Mouse (Mus musculus) G1E (cell line): ENCODE results near the gene Mcl1.

Experiments used
- CTCF ChIP-seq: IDR thresholded peaks from 2 replicates; pipeline ENCODE4 v1.5.1; 2012; ENCODE audit warnings: low read depth, low read length, inconsistent platforms, mixed read lengths
- GATA1 ChIP-seq: IDR thresholded peaks from 2 replicates; pipeline ENCODE4 v1.6.1; 2012; ENCODE audit warnings: borderline replicate concordance, low read length, inconsistent platforms, mixed read lengths
- GATA2 ChIP-seq: IDR thresholded peaks from 2 replicates; pipeline ENCODE4 v1.6.1; 2012; ENCODE audit warnings: low read depth, low read length, inconsistent platforms, borderline replicate concordance
- POLR2AphosphoS5 ChIP-seq: IDR thresholded peaks from 2 replicates; pipeline ENCODE4 v1.6.1; 2012; ENCODE audit warnings: low read depth, low read length, inconsistent platforms; ENCODE audit not compliant: insufficient replicate concordance
- TAL1 ChIP-seq: conservative IDR thresholded peaks from 2 replicates; pipeline ENCODE4 v1.6.1; 2012; ENCODE audit warnings: low read depth, low read length, inconsistent platforms, mixed read lengths

DNA sequence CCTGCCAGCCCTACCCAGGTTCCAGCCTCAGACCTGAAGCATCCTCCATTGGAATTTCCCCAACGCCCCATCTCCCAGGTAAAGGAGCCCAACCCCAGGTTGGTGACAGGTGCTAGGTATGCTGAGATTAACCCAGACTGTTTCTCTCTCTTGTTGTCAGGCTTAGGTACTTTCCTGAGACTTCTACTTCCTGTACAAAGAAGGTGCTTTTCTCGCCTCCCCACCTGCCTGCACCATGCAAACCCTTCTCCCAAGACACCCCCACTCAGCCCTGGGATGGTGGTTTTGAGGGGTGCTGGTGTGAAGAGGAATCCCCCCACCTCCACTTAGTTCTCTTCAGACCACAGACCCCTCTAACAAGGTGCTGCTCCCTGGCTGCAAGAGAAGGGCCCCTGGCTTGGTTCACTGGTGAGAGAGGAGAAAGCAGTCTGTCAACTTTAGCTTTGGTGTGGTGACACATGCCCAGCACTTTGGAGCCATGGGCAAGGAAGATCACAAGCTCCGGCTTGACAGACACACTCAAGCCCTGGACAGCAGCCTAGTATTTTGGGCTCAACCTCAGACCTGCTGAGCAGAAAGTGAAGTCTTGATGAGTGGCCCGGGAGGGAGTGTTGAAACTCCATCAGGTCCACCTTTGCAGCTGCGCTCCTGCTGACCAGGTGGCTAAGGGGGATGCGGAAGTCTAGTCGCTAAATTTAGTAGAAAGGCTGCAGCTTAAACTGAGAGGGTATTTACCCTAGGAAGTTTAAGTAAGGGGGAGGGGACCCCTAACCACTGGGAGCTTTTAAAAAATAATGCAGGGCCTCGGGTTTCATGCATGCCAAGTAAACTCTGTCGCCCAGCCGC is 14.5 kb downstream of the Mcl1 start:
- TF ChIP-seq CTCF (no peak), GATA1 (no peak), TAL1 (no peak), GATA2 (no peak), POLR2AphosphoS5 (no peak)
